Mouse (Mus musculus): ENCODE results near the gene Jund. TPM values are rescaled to one million over a fixed set of nuclear protein-coding genes. Genes with fewer than 3 reads are reported as not detected.

Gene Jund
- total RNA-seq, 2 experiments from 2014 or later: 35.5 to 54.5 TPM

- TF ChIP-seq CTCF (IDR thresholded peaks at IDR 0.05): no peak
- no peak for DNase-seq
- Histone ChIP-seq H3K4me3 (peak within 1 kb of the TSS; percentile 82), H3K27ac (peak within 1 kb of the TSS; percentile 88)
- intact Hi-C loops (cut with DNase I): no loop called here
Observed at GRCm38 (mm10) chr8:70660273-70660725, 38.5 kb upstream of the Jund start, which contains the start of gene Pgpep1. Pgpep1 (minus strand) TSS chr8:70660388.

GRCm38 (mm10) chr8:70663691-70664090 is 35.1 kb upstream of the Jund start:
- intact Hi-C loops (cut with DNase I): no loop called here
- no peak for TF ChIP-seq CTCF (IDR thresholded peaks at IDR 0.05)
- DNase-seq: no peak
- H3K27ac ChIP-seq: peak overlapping the region; percentile 8; the same call in 1 of the 2 replicates
- H3K4me3 ChIP-seq: no peak overlapping the region

- no peak for TF ChIP-seq CTCF (IDR thresholded peaks at IDR 0.05)
- Histone ChIP-seq H3K27ac (no peak overlapping the region), H3K4me3 (no peak overlapping the region)
- DNase-seq: no peak
- intact Hi-C loops (cut with DNase I): no loop called here
Observed at GRCm38 (mm10) chr8:70664631-70665030, 34.1 kb upstream of the Jund start.

GRCm38 (mm10) chr8:70665599-70665998 is 33.1 kb upstream of the Jund start:
- no peak overlapping the region for H3K4me3 ChIP-seq
- no peak overlapping the region for H3K27ac ChIP-seq
- no peak for TF ChIP-seq CTCF (IDR thresholded peaks at IDR 0.05)
- intact Hi-C loops (cut with DNase I): no loop called here
- no peak for DNase-seq

- no peak for TF ChIP-seq CTCF (IDR thresholded peaks at IDR 0.05)
- DNase-seq: peak; percentile 89
- intact Hi-C loops (cut with DNase I): no loop called here
Observed at GRCm38 (mm10) chr8:70667071-70667470, 31.7 kb upstream of the Jund start.

GRCm38 (mm10) chr8:70671615-70672324 is 27.0 kb upstream of the Jund start:
- TF ChIP-seq CTCF (IDR thresholded peaks at IDR 0.05): no peak
- Histone ChIP-seq H3K4me3 (no peak overlapping the region), H3K27ac (peak overlapping the region; percentile 98)
- intact Hi-C loops (cut with DNase I): no loop called here
- DNase-seq: peak; percentile 85

More at GRCm38 (mm10) chr8:70667071-70667470, 31.7 kb upstream of the Jund start:
- H3K27ac ChIP-seq: peak overlapping the region; percentile 66
- H3K4me3 ChIP-seq: no peak overlapping the region

- TF ChIP-seq CTCF (IDR thresholded peaks at IDR 0.05): no peak
- intact Hi-C loops (cut with DNase I): loop anchor here (1.0 kb wide), 1 partner anchor 28 kb away; no protein-coding TSS in a partner anchor
- peak overlapping the region; percentile 82 for H3K4me3 ChIP-seq
- H3K27ac ChIP-seq: peak overlapping the region; percentile 98
- DNase-seq: no peak
Observed at GRCm38 (mm10) chr8:70672325-70673078, 26.2 kb upstream of the Jund start.

GRCm38 (mm10) chr8:70673079-70673856 is 25.5 kb upstream of the Jund start, which contains the start of gene Lsm4:
Lsm4 (plus strand) TSS chr8:70673248.
- TF ChIP-seq CTCF (IDR thresholded peaks at IDR 0.05): peak; percentile 87
- DNase-seq: peak; percentile 97
- H3K27ac ChIP-seq: peak within 1 kb of the TSS; percentile 98
- H3K4me3 ChIP-seq: peak within 1 kb of the TSS; percentile 82
- intact Hi-C loops (cut with DNase I): loop anchor here (1.0 kb wide), 1 partner anchor 27 kb away; no protein-coding TSS in a partner anchor

- Histone ChIP-seq H3K4me3 (peak overlapping the region; percentile 82), H3K27ac (peak overlapping the region; percentile 98)
- intact Hi-C loops (cut with DNase I): no loop called here
- no peak for TF ChIP-seq CTCF (IDR thresholded peaks at IDR 0.05)
- DNase-seq: no peak
Observed at GRCm38 (mm10) chr8:70674109-70674508, 24.6 kb upstream of the Jund start.

- Histone ChIP-seq H3K4me3 (no peak overlapping the region), H3K27ac (peak overlapping the region; percentile 98)
- intact Hi-C loops (cut with DNase I): no loop called here
- TF ChIP-seq CTCF (IDR thresholded peaks at IDR 0.05): no peak
- DNase-seq: no peak
Observed at GRCm38 (mm10) chr8:70674716-70675115, 24.0 kb upstream of the Jund start.

- H3K27ac ChIP-seq: peak overlapping the region; percentile 98
- no peak for TF ChIP-seq CTCF (IDR thresholded peaks at IDR 0.05)
- DNase-seq: no peak
- no peak overlapping the region for H3K4me3 ChIP-seq
- intact Hi-C loops (cut with DNase I): no loop called here
Observed at GRCm38 (mm10) chr8:70675336-70675735, 23.4 kb upstream of the Jund start.

- intact Hi-C loops (cut with DNase I): no loop called here
- TF ChIP-seq CTCF (IDR thresholded peaks at IDR 0.05): no peak
- H3K4me3 ChIP-seq: no peak overlapping the region
- no peak overlapping the region for H3K27ac ChIP-seq
- DNase-seq: no peak
Observed at GRCm38 (mm10) chr8:70677451-70678080, 21.2 kb upstream of the Jund start.
